Mouse (Mus musculus) midbrain, embryonic 14.5 days (tissue): ENCODE measurements around the gene Hecw2. TPM values are rescaled to one million over a fixed set of nuclear protein-coding genes. Genes with fewer than 3 reads are reported as not detected.

ENCODE experiments used
- ATAC-seq: fragments of 200-750 bp; cut with Nextera tagmentation; 2 replicates; pipeline ENCODE4 v1.8.0; 2017; ENCODE audit warnings: moderate number of reproducible peaks, moderate library complexity; ENCODE audit not compliant: low FRiP score, low TSS enrichment
- DNase-seq: peaks from one replicate; pipeline ENCODE4 v3.0.0-alpha.2; 2015
- H3K27ac ChIP-seq: fragments of 300-500 bp; sonication (generic); replicated peaks from 2 replicates; pipeline ENCODE4 v1.5.1; 2014; ENCODE audit warnings: mild to moderate bottlenecking, low read depth, low read length, moderate library complexity
- H3K27me3 ChIP-seq: fragments of 300-500 bp; sonication (generic); 2 replicates; pipeline ENCODE4 v1.6.1; 2014; ENCODE audit warnings: low read length, control low read depth, mixed read lengths; ENCODE audit not compliant: control insufficient read depth, insufficient read depth
- H3K36me3 ChIP-seq: fragments of 300-500 bp; sonication (generic); 2 replicates; pipeline ENCODE4 v1.6.1; 2014; ENCODE audit warnings: low read length, control low read depth; ENCODE audit not compliant: control insufficient read depth, insufficient read depth
- H3K4me1 ChIP-seq: fragments of 300-500 bp; sonication (generic); 2 replicates; pipeline ENCODE4 v1.6.1; 2014; ENCODE audit warnings: mild to moderate bottlenecking, antibody characterized with exemption, low read length, control low read depth; ENCODE audit not compliant: control insufficient read depth, insufficient read depth
- H3K4me2 ChIP-seq: fragments of 300-500 bp; sonication (generic); 2 replicates; pipeline ENCODE4 v1.6.1; 2014; ENCODE audit warnings: mild to moderate bottlenecking, low read length, moderate library complexity
- H3K4me3 ChIP-seq: fragments of 300-500 bp; sonication (generic); replicated peaks from 2 replicates; pipeline ENCODE4 v1.5.1; 2014; ENCODE audit warnings: low read depth, low read length
- H3K9ac ChIP-seq: fragments of 300-500 bp; sonication (generic); replicated peaks from 2 replicates; pipeline ENCODE4 v1.6.1; 2014; ENCODE audit warnings: mild to moderate bottlenecking, low read length, moderate library complexity
- H3K9me3 ChIP-seq: fragments of 300-500 bp; sonication (generic); 2 replicates; pipeline ENCODE4 v1.6.1; 2016; ENCODE audit warnings: low read length, control low read depth, mixed read lengths; ENCODE audit not compliant: control insufficient read depth
- WGBS: fragments of 180-500 bp; shearing (Covaris S2); extraction: QIAGEN DNeasy Blood & Tissue Kit; methylation state at CpG from one replicate; pipeline ENCODE4 v1.1.7; 2014; 5-methylcytosine and 5-hydroxymethylcytosine counted together
- polyA plus RNA-seq: library from polyadenylated mRNA; unstranded; fragments of >200 nt; fragmentation: Nextera tagmentation; extraction: Ambion mirVana; gene quantifications from 2 replicates; pipeline ENCODE4 v1.2.1, GENCODE M21; 2014

Gene Hecw2
- polyA plus RNA-seq, 1 experiment from 2014 or later, result 6.4 TPM

DNA sequence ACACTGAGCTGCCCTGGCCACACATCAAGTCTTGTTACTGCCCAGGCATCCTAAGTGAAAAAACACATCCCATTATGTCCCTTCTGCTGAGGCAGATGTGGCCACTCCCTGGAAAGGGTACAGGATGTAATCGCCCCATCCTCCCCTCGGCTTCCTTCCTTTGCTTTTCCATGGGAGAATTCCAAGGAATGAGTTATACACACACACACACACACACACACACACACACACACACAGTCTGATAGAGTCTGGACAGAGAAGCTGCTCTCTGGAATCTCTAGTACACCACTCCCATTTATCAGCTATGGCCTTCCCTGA lies 216.5 kb downstream of the Hecw2 start:
- no peaks in the 10 kb centered on the region for H3K36me3 ChIP-seq
- H3K4me3 ChIP-seq, result no peak overlapping the region
- no peak overlapping the region for H3K9ac ChIP-seq
- no peak overlapping the region for H3K4me2 ChIP-seq
- ATAC-seq, result no peak
- no peaks in the 10 kb centered on the region for H3K27me3 ChIP-seq
- no peaks in the 10 kb centered on the region for H3K9me3 ChIP-seq
- H3K4me1 ChIP-seq, result no peaks in the 10 kb centered on the region
- no peak for DNase-seq
- WGBS, result 93% methylated on average over 2 of the region's 2 CpGs
- no peak overlapping the region for H3K27ac ChIP-seq

DNA sequence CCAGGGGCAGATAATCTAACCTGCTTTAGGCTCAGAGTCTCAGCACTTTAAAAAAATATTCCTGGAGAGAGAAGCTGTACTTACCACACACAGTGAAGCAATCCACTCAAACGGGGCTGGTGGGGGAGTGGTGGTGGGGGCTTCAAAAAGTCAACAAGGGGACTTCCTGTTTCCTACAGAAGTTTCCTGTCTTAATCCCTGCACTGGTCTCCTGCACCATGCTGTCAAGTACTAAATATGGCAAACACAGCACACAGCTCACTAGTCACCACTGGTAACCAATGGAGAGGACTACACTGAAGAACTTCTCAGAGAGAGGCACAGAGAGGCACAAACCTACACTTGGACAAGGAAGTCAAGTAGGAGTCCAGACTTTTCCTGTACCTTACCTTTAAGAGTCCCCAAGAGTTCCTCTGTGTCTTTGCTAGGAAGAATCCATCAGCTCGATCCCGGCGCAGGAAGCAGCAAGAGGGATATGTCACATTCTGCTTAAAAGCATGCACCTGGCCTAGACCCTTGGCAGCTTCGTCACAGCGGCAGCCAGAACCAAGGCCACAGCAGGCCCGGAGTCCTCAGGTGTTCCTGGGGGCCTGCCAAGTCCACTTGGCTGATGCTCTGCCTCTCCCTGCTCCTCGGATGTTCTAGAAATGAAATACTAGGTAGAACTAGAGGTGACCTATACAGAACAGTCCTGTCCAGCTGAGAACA lies 217.0 kb downstream of the Hecw2 start:
- DNase-seq (no peak), ATAC-seq (no peak)
- Histone ChIP-seq H3K27me3 (no peaks in the 10 kb centered on the region), H3K36me3 (no peaks in the 10 kb centered on the region), H3K27ac (no peak overlapping the region), H3K4me2 (no peak overlapping the region), H3K4me3 (no peak overlapping the region), H3K9ac (no peak overlapping the region), H3K4me1 (no peaks in the 10 kb centered on the region), H3K9me3 (no peaks in the 10 kb centered on the region)
- 87% methylated on average over 8 of the region's 8 CpGs for WGBS

DNA sequence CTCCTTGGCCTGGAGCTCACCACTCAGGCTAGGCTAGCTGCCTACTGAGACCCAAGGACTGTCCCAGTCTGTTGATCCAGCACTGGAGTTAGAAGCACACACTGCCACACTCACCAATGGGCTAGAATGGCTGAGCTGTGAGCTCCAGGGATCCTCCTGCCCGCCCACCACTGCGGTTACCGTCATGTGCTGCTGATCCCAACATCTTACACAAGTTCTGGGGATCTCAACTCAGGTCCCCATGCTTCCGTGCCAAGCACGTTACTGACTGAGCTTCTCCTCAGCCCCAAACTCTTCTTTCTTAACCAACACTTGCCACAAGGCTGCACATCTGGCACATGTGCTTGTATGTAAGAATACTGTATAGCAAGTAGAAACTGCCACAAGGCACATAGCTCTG lies 218.2 kb downstream of the Hecw2 start:
- Histone ChIP-seq H3K4me2 (no peak overlapping the region), H3K27me3 (no peaks in the 10 kb centered on the region), H3K27ac (no peak overlapping the region), H3K9ac (no peak overlapping the region), H3K4me3 (no peak overlapping the region), H3K9me3 (no peaks in the 10 kb centered on the region), H3K36me3 (no peaks in the 10 kb centered on the region), H3K4me1 (no peaks in the 10 kb centered on the region)
- 90% methylated on average over 5 of the region's 5 CpGs for WGBS
- ATAC-seq (no peak), DNase-seq (no peak)

DNA sequence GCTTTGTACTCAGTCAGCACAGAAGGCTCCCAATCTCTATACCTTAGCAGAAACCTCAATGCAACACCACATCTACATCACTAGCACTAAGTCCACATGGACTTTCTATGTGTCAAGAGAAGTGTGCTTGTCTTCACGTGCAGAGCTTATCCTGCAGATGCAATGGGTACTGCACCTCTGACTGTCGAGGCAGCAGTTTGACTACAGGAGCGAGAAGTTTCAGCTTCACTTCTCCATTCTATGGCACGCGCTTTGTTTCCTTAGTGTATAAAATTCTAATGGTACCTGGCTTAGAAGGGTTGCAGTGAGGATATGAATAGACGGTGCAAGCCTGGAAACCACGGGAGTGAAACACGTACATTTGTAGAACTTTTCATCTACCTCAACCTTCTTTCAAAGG lies 218.9 kb downstream of the Hecw2 start:
- ATAC-seq, result no peak
- no peak overlapping the region for H3K4me3 ChIP-seq
- H3K9me3 ChIP-seq, result no peaks in the 10 kb centered on the region
- no peak overlapping the region for H3K4me2 ChIP-seq
- 92% methylated on average over 8 of the region's 8 CpGs for WGBS
- H3K27me3 ChIP-seq, result no peaks in the 10 kb centered on the region
- DNase-seq, result no peak
- H3K27ac ChIP-seq, result no peak overlapping the region
- H3K36me3 ChIP-seq, result no peaks in the 10 kb centered on the region
- no peaks in the 10 kb centered on the region for H3K4me1 ChIP-seq
- H3K9ac ChIP-seq, result no peak overlapping the region

DNA sequence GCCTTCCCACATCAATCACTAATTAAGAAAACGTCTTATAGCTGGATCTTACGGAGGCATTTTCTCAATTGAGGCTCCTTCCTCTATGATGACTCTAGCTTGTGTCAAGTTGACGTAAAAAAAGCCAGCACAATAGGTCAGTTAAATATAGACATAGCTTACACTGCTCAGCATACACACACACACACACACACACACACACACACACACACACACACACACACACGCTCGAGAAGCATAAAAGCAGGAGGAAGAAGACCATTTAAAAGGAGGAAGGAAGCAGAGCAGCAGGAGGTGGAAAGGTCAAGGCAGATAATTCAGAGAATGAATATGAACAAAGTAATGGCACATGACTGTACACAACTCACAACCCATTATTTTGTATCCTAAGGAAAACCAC lies 220.0 kb downstream of the Hecw2 start:
- WGBS, result 79% methylated on average over 5 of the region's 5 CpGs
- H3K9ac ChIP-seq, result no peak overlapping the region
- no peaks in the 10 kb centered on the region for H3K36me3 ChIP-seq
- ATAC-seq, result no peak
- no peak for DNase-seq
- no peak overlapping the region for H3K27ac ChIP-seq
- H3K4me1 ChIP-seq, result no peaks in the 10 kb centered on the region
- no peak overlapping the region for H3K4me3 ChIP-seq
- H3K27me3 ChIP-seq, result no peaks in the 10 kb centered on the region
- no peaks in the 10 kb centered on the region for H3K9me3 ChIP-seq
- H3K4me2 ChIP-seq, result no peak overlapping the region

DNA sequence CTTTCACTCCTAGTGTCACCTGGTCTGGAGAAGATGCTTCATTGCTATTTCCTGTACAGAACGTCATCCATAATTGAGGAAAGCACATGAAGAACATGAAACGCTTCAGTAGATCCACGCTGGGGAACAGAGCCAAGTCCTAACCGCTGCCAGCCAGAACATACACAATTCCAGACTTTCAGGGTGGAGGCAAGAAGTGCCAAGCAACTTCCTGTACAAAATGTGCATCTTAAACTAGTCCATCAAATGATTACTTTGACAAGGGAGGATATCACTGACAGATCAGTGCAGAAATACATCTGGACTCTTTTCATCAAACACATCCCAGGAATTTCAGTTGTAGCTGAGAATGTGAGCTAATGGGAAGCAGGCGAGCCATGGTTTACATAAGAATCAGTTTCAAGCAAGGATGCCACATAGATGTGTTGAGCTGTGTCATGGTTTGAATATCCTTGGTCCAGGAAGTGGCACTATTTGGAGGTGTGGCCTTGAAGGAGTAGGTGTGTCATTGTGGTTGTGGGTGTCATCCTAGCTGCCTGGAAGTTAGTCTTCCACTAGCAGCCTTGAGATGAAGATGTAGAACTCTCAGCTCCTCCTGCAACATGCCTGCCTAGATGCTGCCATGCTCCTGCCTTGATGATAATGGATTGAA lies 224.5 kb downstream of the Hecw2 start:
- DNase-seq (no peak), ATAC-seq (no peak)
- Histone ChIP-seq H3K36me3 (no peaks in the 10 kb centered on the region), H3K4me3 (no peak overlapping the region), H3K9ac (no peak overlapping the region), H3K27me3 (no peaks in the 10 kb centered on the region), H3K9me3 (no peaks in the 10 kb centered on the region), H3K4me2 (no peak overlapping the region), H3K4me1 (no peaks in the 10 kb centered on the region), H3K27ac (no peak overlapping the region)
- whole genome bisulfite sequencing, result 89% methylated on average over 5 of the region's 5 CpGs

DNA sequence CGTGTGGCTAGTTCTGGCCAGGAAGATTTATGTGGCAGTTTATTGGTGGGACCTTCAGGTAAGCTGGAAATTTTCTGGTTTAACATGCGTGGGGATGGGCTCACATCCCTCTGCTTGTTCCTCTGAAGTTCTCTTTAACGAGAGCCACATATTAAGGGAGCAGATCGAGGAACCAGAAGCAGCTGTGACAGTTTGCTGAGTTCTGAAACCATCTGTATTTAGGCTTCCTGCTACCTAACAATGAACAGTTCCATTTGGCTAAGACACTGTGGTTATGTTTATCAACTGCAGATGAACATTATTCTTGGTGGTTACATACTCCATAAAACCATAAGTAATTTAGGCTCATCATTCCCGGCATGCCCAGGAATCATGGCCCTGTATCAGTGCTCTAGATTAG lies 242.6 kb downstream of the Hecw2 start:
- no peak overlapping the region for H3K9ac ChIP-seq
- no peak overlapping the region for H3K27ac ChIP-seq
- no peak for ATAC-seq
- no peaks in the 10 kb centered on the region for H3K4me1 ChIP-seq
- 93% methylated on average over 5 of the region's 5 CpGs for WGBS
- DNase-seq, result no peak
- H3K4me2 ChIP-seq, result no peak overlapping the region
- no peaks in the 10 kb centered on the region for H3K9me3 ChIP-seq
- no peak overlapping the region for H3K4me3 ChIP-seq
- H3K36me3 ChIP-seq, result no peaks in the 10 kb centered on the region
- H3K27me3 ChIP-seq, result no peaks in the 10 kb centered on the region

DNA sequence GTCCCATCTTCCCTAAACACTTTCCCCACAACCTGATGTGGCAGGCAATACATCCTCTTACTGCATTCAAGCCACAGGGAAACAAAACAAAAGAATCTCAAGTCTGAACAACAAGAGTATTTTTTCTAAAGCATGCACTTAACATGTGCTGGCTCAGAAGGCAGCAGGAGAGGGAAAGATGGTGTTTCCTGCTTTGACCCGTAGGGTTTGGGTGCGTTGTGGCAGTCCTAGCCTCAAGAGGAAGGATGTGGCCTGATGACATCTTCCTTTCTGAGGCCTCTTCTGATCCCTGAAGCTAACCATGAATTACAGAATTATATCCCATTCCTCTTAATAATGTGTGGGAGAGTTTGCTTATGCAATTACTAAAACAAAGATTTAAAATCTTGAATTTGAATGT lies 249.2 kb downstream of the Hecw2 start:
- H3K36me3 ChIP-seq, result no peaks in the 10 kb centered on the region
- H3K4me3 ChIP-seq, result no peak overlapping the region
- ATAC-seq, result no peak
- no peaks in the 10 kb centered on the region for H3K27me3 ChIP-seq
- DNase-seq, result no peak
- no peaks in the 10 kb centered on the region for H3K4me1 ChIP-seq
- no peak overlapping the region for H3K4me2 ChIP-seq
- H3K9me3 ChIP-seq, result no peaks in the 10 kb centered on the region
- 89% methylated on average over 2 of the region's 2 CpGs for WGBS
- no peak overlapping the region for H3K9ac ChIP-seq
- H3K27ac ChIP-seq, result no peak overlapping the region

DNA sequence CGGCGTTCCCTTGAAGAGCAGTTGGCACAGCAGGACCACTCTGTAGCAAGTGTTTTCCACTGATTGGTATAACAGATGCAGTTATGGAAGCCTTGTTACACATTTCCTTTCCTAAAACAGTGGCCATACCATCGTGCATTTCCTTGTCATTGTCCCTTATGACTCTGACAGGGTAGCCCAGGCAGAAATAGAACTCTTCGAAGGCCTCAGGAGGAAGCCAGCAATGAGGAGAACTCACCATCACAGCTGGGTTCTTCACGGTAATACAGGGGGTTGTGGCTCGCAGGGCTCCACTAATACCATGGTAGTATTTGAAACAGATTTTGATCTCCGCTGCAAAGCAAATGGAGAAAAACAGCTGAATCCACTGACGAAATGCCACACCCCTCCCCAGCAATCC lies 252.5 kb downstream of the Hecw2 start:
- no peak for DNase-seq
- no peak for ATAC-seq
- Histone ChIP-seq H3K27me3 (no peaks in the 10 kb centered on the region), H3K36me3 (no peaks in the 10 kb centered on the region), H3K9ac (no peak overlapping the region), H3K4me3 (no peak overlapping the region), H3K27ac (no peak overlapping the region), H3K4me1 (peaks cover 7% of the 10 kb centered on the region), H3K9me3 (no peaks in the 10 kb centered on the region), H3K4me2 (no peak overlapping the region)
- 80% methylated on average over 8 of the region's 8 CpGs for WGBS
